Mouse (Mus musculus) CD4-positive helper T cell, adult 2 months (primary cell): ENCODE measurements at regions not wholly inside any gene's neighbourhood (a gene's known extent, or its start where the extent isn't known, plus 50 kb on each side); places are given as distances from the start of the nearest gene placed in this dataset.
A peak's percentile ranks its signal among the peaks of the same experiment; 100 is the strongest.

ENCODE experiments used
- DNase-seq: peaks from one replicate; pipeline ENCODE4 v3.0.0-alpha.2; 2012; ENCODE audit warnings: low read depth, missing footprints, low spot score

DNA sequence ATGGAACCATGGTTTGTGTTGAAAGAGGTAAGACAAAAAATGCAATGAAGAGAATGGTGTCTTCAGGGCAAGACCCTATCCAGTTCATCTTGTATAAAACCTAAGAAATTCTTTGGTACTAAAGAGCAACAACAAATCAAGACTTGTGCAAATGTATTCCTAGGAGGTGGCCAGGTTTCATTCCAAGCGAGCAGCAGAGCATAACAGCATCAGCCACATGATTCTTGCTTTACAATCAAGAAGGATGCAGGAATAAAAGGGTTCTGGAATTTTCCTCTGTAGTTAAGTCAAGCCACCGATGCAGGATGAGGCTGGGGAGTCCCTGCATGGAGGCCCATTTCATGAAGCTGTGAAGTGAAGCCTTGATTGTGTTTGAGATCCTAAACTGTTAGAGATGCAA, 374.1 kb upstream of the Kif2a start:
- DNase-seq: no peak

DNA sequence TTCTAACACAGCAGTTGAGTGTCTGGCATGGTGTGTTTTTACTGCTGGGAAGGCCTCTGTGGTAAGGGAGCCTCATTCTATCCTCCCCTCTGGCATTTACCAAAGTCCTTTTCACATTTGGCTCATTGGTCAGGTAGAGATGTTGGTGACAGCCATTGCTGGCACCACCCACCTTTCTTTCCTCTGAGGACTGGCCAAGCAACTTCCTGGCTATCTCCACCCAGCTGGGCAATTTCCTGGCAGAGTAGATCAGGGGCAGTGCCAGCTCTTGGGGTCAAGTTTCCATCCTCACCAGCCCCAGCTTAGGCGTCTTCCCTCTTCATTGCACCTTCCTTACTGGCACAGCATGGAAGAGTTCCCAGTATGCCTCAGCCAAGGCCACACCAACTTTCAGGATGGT, 372.5 kb upstream of the Kif2a start:
- no peak for DNase-seq

DNA sequence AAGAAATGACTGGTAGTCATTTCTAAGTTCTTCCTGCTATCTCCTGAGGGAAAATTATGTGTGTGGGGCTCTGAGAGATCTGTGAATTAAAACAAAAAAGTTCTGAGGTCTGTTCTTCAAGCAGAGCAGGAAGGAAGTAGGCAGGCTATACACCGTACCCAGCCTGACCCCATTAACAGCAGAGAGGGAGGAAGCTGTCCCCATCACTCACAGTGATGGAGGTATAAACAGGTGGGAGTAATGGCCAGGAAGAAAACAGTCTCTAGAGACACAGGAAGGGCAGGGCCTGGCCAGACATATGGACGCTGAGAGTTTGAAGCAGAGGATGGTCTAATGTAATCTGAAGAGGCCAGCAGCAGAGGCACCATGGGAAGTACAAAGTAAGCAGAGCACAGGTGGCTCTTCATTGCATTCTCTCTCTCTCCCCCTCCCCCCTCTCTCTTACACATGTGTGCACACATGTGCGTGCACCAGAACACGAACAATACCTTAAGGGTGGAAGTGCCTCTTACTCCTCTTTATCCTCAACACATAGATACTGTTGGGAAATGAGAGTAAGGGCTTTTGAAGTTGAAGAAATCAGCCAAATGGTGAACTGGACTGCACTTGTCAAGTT, 367.7 kb upstream of the Kif2a start:
- DNase-seq: no peak

DNA sequence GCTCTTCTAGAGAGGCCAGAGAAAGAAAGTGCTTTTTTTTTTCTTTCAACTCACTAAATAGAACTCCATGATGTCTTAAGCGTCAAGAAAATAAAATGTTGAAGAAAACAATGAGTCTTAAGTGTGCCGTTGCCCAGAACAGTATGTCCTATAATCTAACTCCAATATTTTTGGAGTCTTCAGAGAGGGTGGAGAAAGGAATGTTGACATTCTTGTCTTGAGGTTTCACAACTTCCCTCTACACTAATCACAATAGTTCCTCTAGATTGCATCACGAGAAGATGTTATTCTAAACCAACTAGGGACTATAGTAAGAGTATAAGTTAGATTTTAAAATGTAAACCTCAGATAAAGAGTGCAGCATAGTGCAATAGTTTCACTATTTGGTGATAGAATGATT, 367.1 kb upstream of the Kif2a start:
- DNase-seq: no peak

DNA sequence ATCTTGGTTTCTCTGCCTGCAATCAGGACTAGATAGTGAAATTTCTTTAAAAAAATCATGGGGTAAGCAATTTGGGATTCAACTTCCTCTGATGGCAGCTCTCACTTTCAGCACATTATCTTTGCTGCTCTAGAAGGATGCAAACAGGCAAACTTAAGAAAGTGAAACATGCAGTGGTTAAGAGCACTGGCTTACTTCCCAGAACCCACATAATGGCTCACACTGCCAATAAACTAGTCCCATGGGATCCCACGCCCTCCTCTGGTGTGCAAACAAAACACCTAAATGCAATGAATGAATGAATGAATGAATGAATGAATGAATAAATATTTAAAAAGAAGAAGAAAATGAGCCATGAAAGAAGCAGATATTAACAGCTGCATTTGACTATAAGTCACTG, 356.1 kb upstream of the Kif2a start:
- DNase-seq: no peak

DNA sequence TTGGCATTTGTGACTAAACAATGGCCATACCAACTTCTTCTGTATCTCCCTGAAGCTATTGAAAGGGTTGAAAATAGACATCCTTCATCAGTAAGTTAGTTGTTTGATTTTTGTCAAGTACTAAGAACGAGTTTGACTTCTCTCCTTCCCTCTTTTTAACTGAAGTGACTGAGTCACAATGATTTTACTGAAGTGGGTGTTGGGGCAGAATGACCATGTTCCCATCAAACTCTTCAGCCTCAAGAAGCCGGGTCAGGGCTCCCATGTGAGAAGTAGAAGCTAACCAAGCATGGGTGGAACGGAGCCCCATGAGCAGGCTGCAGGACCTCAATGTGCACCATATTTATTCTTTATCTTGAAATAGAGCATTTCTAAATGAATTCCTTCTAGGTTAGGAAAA, 350.7 kb upstream of the Kif2a start:
- DNase-seq: no peak

DNA sequence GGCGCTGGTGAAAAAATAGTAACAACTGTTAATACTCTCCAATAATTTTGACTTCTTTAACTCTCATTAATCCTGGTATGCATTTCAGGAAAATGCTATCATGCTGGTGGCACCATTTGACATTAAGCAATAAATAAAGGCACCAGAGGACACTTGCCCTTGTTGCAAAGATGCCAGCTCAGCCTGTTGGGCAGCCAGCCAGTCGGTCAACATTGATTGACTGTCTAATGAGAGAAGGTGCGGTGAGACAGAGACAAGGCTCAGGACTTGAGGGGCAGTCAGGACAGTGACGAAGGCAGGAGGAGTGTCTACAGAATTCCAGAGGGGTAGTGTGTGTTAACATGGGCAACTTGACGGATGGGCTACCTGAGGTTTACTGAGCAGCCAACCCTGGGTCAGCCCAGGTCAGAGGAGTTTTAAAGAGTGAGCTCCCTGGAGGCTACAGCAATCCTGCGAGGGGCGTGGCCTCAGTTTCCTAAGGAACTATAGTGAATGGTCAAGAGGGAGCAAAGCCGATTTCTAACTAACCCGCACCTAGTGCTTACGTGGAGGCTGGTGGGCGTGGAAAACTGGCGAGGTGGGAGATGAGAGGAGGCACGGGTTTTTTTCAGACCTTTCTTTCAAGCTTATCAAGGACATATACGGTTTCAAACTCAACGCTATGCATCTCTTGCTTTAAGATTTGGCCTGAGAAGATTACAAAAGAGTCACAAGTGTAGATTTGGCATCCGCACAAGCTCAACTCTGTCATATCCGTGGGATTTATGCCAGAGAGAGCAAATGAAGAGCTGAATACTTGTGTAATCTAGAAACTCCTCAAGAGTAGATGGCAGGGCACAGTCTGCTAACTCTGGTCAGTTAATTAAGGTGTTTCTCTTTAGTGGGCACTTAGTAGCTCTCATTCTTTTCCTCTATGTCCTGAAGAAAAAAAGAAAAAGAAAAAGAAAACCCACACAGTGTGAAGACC, 350.0 kb upstream of the Kif2a start:
- DNase-seq: no peak

DNA sequence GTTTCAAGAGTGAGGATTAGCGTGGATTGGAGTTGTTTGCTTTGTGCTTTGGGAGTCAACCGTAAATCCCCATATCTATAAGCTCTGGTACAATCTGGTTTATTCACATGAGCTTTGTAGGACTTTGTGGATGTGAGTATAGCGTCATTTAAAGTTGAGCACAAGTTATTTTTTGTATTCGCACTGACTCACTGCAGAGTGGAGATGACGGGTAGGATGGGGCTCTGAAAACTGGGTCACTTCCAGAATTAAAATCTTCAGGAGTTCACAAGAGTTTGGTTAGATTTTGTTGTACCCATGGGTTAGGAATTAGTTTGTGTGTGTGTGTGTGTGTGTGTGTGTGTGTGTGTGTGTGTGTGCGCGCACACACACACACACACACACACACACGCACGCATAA, 345.7 kb upstream of the Kif2a start:
- DNase-seq: no peak

DNA sequence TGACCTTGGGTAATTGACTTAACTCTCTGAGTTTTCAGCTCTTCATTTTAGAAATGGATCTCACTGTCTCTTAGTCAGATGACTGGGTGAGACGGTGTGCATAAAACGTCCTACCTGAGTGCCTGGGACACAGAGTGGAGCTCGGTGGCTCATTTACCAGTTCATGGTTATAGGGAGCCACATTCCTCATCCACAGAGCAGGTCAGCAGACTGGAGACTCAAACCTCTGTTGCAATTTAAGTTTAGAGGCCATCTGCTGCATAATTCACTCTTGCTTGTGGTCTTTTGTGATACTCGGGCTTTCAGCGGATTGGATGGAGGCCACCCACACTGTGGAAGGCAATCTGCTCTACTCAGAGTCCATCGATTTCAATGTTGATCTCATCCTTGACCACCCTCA, 343.8 kb upstream of the Kif2a start:
- DNase-seq: no peak

DNA sequence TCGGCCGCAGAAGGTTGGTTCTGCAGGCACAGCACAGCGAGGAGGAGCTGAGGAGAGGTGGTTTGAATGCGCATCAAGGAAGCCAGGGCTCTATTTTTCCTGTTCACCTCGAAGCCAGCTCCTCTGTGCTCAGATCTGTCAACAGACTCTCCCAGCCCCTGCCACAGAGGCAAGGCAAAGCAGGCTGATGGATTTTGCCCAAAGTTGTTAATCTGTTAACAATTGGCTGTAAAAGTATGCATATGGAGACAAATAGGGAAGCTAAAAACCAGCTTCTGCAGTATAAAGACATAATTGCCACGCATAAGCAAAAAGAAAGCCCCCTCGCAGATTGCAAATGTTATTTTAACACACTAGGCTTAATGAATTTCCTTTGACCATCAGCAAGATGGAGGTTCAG, 343.3 kb upstream of the Kif2a start:
- no peak for DNase-seq

DNA sequence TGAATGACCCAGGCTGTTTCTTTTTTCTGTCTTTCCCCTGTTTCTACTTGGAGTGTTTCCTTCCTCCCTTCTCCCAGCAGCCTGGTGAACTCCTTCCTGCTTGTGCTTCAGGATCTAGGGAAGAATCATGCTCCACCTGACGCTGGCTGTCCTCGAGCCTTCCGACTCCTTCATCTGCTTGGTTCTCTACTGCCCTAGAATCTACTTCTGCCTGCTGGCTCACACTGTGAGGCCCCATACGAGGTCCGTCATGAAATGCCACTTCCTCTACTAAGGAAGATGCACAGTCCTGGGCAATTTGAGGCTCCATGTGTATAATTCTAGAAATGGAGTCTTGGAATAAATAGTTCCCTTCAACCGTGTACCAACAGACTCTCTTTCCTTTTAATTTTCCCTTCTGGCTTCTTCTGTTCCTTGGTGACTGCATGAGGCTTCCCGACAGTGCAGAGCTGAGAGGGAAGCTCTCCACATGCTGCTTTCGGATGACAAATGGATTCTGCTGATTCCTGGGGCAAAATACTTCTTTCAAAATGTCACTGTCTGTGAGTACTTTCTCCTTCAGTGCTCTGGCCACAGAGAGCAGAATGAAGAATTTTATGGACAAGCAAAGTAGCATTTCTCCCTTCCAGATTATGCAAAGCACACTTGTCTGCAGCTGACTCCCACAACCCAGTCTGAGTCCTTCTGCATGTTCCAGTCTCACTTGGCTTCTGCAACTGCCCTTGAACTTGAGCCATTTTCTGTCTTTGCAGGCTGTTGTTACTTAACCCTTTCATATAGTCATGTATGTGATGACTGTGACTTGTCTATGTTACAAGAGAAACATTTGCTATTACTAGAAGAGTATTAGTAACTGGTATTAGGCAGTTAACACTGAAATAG, 341.1 kb upstream of the Kif2a start:
- DNase-seq: no peak

DNA sequence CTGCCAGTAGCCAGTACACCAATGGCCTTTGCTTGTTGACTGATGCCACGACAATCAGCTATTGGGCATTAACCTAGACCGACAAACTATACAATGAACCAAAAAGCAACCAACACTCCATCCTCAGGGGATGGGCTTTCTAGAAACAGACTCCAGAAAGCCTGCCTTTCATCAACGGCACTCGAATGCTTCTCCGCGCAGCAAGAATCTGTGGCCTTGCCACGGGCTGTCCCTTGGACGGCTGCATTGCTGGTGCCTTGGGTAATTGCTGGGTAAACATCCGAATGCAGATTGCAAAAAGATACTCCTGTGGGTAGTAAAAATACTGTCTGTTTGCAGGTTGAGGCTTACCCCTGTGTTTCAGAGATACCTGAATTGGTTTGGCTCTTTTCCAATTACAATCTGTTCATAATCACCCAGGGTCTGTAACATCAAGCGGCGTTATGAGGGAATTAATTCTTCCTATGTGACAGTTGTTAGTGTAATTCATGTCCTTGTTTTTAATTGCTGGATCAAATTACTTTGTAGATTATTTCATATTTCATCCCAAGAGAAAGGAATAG, 319.0 kb upstream of the Kif2a start:
- no peak for DNase-seq

DNA sequence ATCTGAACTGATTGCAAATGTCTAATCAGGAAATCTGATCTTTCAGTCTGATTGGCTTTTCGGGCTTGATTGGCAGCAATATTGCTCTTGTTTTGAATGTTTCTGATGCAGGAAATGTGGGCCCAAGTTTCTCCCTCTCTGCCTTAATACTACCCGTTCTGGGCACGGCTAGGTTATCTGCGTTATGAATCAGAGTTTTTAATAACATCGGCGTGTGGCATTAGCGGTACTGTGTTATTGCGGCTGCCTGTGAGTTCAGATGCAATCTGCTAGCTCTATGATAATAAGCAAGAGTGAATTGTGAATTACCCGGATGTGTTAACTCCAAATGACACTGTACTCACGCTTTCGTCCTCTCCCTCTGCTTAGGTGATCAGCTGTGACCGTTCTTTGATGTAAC, 316.2 kb upstream of the Kif2a start:
- DNase-seq: no peak

DNA sequence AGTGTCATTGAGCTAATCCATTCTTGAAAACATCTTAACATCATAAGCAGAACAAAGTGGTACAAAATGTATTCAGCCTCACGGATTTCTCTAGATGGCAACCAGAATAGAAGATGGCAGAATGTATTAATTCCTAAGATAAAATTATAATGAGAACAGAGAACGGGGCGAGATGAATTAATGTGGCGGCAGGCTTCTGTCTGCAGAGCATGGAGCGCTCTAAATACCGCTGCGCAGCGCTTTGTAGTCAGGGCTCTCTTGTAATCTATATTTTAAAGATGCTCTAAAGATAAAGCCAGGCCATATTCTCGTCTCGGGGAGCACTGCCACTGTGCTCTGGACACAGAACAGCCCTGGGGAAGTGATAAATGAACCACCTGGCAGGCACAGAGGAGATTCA, 315.2 kb upstream of the Kif2a start:
- no peak for DNase-seq

DNA sequence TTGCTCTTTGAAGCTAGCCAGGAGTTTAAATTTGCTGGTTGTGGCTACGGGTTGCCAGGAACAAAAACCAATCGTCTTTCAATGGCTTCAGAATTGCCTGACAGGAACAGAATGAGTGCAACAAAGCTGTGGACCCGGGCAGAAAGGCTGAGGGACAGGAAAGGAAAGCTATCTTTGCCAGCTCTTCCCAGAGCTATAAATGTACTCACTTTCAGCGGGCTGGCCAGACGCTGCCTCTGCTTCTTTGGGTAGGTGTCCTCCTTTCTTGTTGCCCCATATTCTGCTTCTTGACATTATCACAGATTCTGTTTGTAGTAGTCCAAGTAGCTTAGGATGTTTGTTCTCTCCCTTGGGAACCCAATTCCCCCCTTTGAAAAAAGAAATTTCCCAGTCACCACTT, 307.4 kb upstream of the Kif2a start:
- DNase-seq: no peak

DNA sequence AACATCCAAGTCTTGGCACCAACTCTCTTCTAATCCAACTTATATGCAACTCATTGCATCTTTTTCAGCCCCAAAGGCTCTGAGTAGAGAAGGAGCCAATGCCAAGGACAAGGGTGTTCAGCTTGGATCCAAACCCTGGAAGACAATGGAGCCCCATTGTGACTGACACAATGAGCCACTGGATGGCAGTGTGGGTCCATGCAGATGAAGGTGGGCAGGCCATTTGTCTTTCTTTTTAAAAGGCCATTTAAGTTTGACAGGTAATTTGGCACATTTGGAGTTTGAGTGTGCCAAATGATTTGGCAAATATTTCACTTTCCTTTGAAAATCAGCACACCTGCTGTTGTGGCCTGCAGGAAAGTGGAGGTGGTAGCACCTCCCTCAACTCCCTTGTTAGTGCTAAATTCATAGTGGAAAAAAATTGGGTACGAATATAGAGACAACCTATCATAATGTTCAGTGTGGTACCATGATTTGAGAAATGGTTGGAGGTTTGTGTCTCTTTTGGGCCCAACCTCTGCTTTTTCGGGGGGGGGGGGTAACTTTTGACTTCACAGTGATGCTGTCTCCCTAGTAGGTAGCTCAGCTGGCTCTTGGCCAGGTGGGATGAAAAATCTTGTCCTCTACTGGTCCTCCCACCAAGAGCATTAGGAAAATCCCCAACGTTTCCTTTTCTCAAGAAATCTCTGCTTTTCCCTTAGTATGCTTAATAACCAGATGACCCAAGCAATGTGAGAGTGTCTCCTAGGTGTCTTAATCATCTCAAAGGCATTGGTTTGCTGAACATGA, 304.0 kb upstream of the Kif2a start:
- peak; percentile 6 for DNase-seq

DNA sequence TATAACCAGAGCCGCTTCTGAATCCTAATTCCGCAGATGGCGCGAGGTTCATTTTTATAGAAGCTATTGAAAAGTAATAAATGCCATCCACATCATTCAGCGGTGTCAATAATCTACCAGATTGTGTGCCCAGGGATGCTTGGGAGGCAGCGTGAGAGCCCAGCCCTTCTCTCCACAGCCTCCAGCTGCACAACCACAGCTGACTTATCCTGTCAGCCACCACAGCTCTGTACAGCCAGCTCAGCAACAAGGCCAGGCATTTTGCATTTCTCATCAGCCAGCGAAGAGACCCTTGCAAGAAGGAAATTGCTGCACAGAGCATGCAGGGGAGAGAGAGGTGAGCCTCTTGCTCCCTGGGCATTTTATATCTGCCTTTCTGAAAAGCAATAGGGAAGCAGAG, 292.8 kb upstream of the Kif2a start:
- no peak for DNase-seq

DNA sequence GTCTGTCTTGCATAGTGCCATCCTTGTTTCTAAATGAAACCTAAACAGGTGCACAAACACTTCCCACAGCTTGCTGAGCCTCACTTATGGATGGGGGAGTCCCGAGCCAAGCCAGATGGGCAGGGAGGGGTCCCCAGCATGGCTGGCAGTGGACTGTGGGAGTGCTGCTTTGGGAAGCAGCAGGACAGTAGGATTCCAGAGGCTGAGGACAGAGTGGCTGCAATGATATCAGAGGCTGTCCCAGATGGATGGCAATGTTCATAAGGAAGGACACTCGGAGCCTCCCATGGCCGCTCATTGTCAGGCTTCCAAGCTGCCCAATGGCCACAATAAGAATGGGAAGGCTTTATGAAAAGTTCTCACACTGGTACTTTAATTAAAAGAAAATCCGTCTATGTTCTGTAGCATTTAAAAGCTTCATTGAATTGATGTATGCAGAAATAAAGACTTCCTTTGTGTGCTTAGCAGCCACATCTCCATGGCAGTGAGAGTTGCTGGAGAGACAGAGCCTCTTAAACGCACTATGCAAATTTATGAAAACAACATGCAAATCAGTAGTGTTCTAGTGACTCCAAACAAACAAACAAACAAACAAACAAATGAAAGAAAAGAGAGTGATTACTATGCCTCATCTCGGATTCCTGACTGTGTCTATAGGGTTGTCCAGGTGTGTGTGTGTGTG, 287.2 kb upstream of the Kif2a start:
- DNase-seq: no peak

DNA sequence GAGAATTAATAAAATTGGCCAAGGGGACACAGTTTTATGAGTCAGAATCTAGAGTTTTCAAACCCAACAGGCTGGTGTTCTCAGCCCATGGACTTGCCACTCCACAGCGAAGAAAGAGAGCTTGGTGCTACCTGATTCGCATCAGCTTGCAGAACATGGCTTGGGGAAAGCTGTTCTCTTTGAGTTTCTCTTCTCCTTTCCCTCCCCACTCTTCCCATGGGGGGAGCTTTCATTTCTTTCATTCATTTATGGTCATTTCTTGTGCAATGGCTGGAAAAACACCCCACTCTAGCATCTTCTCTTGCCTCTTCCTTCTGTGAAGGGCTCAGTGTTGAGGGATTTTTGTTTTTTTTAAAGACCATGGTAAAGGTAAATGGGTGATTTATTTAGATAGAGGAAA, 286.5 kb upstream of the Kif2a start:
- no peak for DNase-seq

DNA sequence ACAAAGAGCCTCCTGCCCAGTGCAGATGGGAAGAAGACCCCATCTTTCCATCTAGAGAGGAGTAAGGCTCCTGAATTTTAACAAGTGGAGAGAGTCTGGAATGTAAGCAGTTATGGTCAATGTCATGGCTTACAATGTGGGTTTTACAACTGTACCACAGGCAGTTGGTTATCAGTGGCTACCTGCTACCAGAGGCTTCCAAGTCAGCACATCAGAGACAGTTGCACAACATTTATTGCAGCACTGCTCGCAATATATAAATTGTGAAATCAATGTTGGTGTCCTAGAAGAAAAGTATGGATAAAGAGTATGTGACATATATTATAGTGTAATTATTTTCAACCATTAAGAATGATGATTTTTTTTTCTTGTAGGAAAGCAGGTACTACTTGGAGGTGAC, 285.0 kb upstream of the Kif2a start:
- DNase-seq: no peak

DNA sequence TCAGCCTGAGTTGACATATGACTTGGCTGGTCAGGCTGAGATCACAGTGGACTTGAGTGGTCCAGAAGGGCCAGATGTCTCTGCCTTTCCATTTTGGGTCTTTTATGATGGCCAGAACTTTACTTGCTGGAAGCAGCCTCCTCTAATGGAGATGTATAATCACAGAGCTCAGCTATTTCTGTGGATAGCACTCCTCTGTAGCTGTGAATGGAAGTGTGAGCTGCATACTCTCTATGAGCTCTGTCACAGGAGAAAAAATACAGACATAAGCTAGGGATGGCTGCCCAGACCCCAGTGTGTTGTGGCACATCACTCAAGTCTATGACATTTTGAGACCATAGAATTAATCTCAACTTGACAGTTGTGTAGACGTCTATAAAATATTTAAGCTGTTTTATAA, 284.3 kb upstream of the Kif2a start:
- DNase-seq: no peak
